Mouse (Mus musculus): ENCODE measurements around the gene Tmem189.

- no peak for TF ChIP-seq CTCF (IDR thresholded peaks at IDR 0.05)
- TF ChIP-seq EP300 (IDR thresholded peaks at IDR 0.05): no peak
Measured at GRCm38 (mm10) chr2:167695491-167695890, 5.9 kb upstream of the Tmem189 start.
